Mouse (Mus musculus) kidney, postnatal 36 days (tissue): ENCODE data around the gene Fmo2.

Experiments used
- DNase-seq, 2 experiments: peaks; one replicate each; pipeline ENCODE4 v3.0.0; 2021 to 2022; ENCODE audit warnings: mixed read lengths in 2 of 2

The Fmo2 gene

GRCm38 (mm10) chr1:162888646-162889045 lies 9.9 kb downstream of the Fmo2 start:
- DNase-seq: no peak

- DNase-seq: no peak
These were observed 10.9 kb downstream of the Fmo2 start for GRCm38 (mm10) chr1:162887644-162888043.

- DNase-seq: no peak
These were observed 12.2 kb downstream of the Fmo2 start for GRCm38 (mm10) chr1:162886138-162886816.

GRCm38 (mm10) chr1:162882681-162883080 lies 15.8 kb downstream of the Fmo2 start:
- DNase-seq: no peak

- DNase-seq: peak; percentile 79 to 90
These were observed 18.7 kb downstream of the Fmo2 start for GRCm38 (mm10) chr1:162879595-162880369.

- DNase-seq: no peak
These were observed 23.4 kb downstream of the Fmo2 start for GRCm38 (mm10) chr1:162875091-162875490.

GRCm38 (mm10) chr1:162871701-162872311 lies 26.7 kb downstream of the Fmo2 start:
- DNase-seq: peak; percentile 73 to 79

- no peak for DNase-seq
These were observed 27.5 kb downstream of the Fmo2 start for GRCm38 (mm10) chr1:162870978-162871377.

GRCm38 (mm10) chr1:162867396-162867795 lies 31.1 kb downstream of the Fmo2 start:
- DNase-seq: no peak

GRCm38 (mm10) chr1:162866280-162866681 lies 32.2 kb downstream of the Fmo2 start, which contains the start of gene Fmo1:
TSS of gene Fmo1 (minus strand) at chr1:162866610.
- no peak for DNase-seq

GRCm38 (mm10) chr1:162865493-162865830 lies 33.1 kb downstream of the Fmo2 start:
- DNase-seq: no peak

- no peak for DNase-seq
These were observed 33.6 kb downstream of the Fmo2 start for GRCm38 (mm10) chr1:162864816-162865492.

GRCm38 (mm10) chr1:162864279-162864678 lies 34.2 kb downstream of the Fmo2 start:
- DNase-seq: no peak

GRCm38 (mm10) chr1:162863579-162863978 lies 34.9 kb downstream of the Fmo2 start:
- no peak for DNase-seq

GRCm38 (mm10) chr1:162862328-162862727 lies 36.2 kb downstream of the Fmo2 start:
- peak in 1 of 2 experiments; percentile 42 for DNase-seq

GRCm38 (mm10) chr1:162859996-162860605 lies 38.4 kb downstream of the Fmo2 start:
- peak; percentile 70 to 77 for DNase-seq

GRCm38 (mm10) chr1:162859545-162859976 lies 39.0 kb downstream of the Fmo2 start:
- DNase-seq: peak; percentile 51 to 56

- peak; percentile 62 to 63 for DNase-seq
These were observed 39.8 kb downstream of the Fmo2 start for GRCm38 (mm10) chr1:162858748-162859130.

GRCm38 (mm10) chr1:162857766-162858747 lies 40.5 kb downstream of the Fmo2 start:
- DNase-seq: peak; percentile 73 to 87

- peak; percentile 42 to 76 for DNase-seq
These were observed 44.6 kb downstream of the Fmo2 start for GRCm38 (mm10) chr1:162853812-162854482.

GRCm38 (mm10) chr1:162847554-162847953 lies 51.0 kb downstream of the Fmo2 start:
- no peak for DNase-seq
